ENCODE assay signal across 26 mouse cellular contexts in the genomic region with DNA sequence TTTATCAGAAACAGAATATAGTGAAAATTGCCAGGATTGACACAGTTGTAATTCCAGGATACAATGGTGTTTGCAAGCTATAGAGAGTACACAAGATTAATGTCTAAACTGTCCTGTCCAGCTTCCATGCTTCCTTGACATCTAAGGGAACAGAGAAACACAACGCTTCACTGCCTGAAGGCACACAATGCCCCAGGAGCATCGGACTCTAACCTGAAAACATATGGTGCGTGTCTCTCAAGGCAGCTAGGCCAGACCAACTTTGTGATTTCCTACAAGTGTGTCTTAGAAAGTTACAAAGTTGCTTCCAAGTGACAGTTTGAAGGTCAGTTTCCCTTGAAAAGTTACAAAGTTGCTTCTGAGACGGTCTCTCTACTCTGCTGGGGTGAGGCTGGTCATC. TPM values are rescaled to one million over a fixed set of nuclear protein-coding genes. Genes with fewer than 3 reads are reported as not detected.
"Had no signal": no experiment of that assay in that cellular context is flagged by ENCODE, and none has a peak within 500 bp of the region (broad histone marks: within the 10 kb centered on the region; RNA-seq: fewer than 3 reads in every experiment).

No protein-coding gene starts in this region.

- H3K4me3 ChIP-seq: forebrain, embryonic 15.5 days; heart, embryonic 13.5 days; heart, embryonic 15.5 days; hindbrain, embryonic 13.5 days; hindbrain, embryonic 15.5 days; limb, embryonic 13.5 days; limb, embryonic 15.5 days; liver, embryonic 12.5 days had no signal

- H3K27me3 ChIP-seq: forebrain, embryonic 15.5 days; heart, embryonic 13.5 days; heart, embryonic 15.5 days; hindbrain, embryonic 13.5 days; hindbrain, embryonic 15.5 days; limb, embryonic 13.5 days; limb, embryonic 15.5 days; liver, embryonic 12.5 days had no signal

- H3K4me1 ChIP-seq: forebrain, embryonic 15.5 days; hindbrain, embryonic 13.5 days; limb, embryonic 13.5 days; limb, embryonic 15.5 days had no signal

- H3K27ac ChIP-seq: forebrain, embryonic 15.5 days; heart, embryonic 13.5 days; heart, embryonic 15.5 days; hindbrain, embryonic 13.5 days; hindbrain, embryonic 15.5 days; hindbrain, postnatal 0 days; limb, embryonic 13.5 days; limb, embryonic 15.5 days; liver, embryonic 12.5 days; liver, embryonic 14.5 days had no signal

- ATAC-seq: forebrain, embryonic 15.5 days; forebrain, postnatal 0 days; hindbrain, postnatal 0 days; intestine, embryonic 16.5 days; liver, embryonic 12.5 days had no signal

- H3K4me2 ChIP-seq: forebrain, embryonic 15.5 days; heart, embryonic 11.5 days; heart, embryonic 13.5 days; heart, embryonic 15.5 days; hindbrain, embryonic 13.5 days; hindbrain, embryonic 15.5 days; limb, embryonic 13.5 days; limb, embryonic 15.5 days; liver, embryonic 12.5 days had no signal

- DNase-seq: forebrain, postnatal 0 days; gastrocnemius, postnatal 14 days; gastrocnemius, postnatal 36 days; heart, adult 18-20 months; heart, postnatal 14 days; kidney, adult 11 months; layer of hippocampus, adult 9-11 months; layer of hippocampus, postnatal 36 days; left cerebral cortex, postnatal 4 days had no signal

- H3K9ac ChIP-seq: forebrain, embryonic 15.5 days; forebrain, postnatal 0 days; heart, embryonic 13.5 days; heart, embryonic 15.5 days; hindbrain, embryonic 13.5 days; hindbrain, embryonic 15.5 days; limb, embryonic 13.5 days; limb, embryonic 15.5 days; liver, embryonic 12.5 days; liver, embryonic 14.5 days had no signal

- H3K9me3 ChIP-seq: forebrain, embryonic 15.5 days; heart, embryonic 13.5 days; heart, embryonic 15.5 days; hindbrain, embryonic 13.5 days; hindbrain, embryonic 15.5 days; limb, embryonic 13.5 days; limb, embryonic 15.5 days; liver, embryonic 12.5 days had no signal

RNA-seq across cellular contexts. Expression of a gene that starts 41.7 kb away (rescaled TPM):
- total RNA-seq: gastrocnemius, postnatal 36 days; hematopoietic stem cell, adult 5-6 weeks; liver, adult 2 months had no signal
- polyA plus RNA-seq: heart, embryonic 11.5 days; large intestine, adult 2 months; limb, embryonic 11.5 days; limb, embryonic 13.5 days; liver, adult 2 months; liver, embryonic 12.5 days; liver, embryonic 14.5 days; liver, embryonic 16.5 days had no signal
